Mouse (Mus musculus) limb, embryonic 12.5 days (tissue): Measurements from ENCODE around the gene Wfs1. TPM values are rescaled to one million over a fixed set of nuclear protein-coding genes. Genes with fewer than 3 reads are reported as not detected.

ENCODE experiments used
- ATAC-seq: fragments of 200-750 bp; cut with Nextera tagmentation; 2 replicates; pipeline ENCODE4 v1.8.0; 2017; ENCODE audit warnings: low read depth, moderate TSS enrichment; ENCODE audit not compliant: insufficient number of reproducible peaks, insufficient read depth, low FRiP score, low TSS enrichment
- H3K27ac ChIP-seq: fragments of 300-500 bp; sonication (generic); 2 replicates; pipeline ENCODE4 v1.5.1; 2016; ENCODE audit warnings: mild to moderate bottlenecking, moderate library complexity
- H3K27me3 ChIP-seq: fragments of 300-500 bp; sonication (generic); 2 replicates; pipeline ENCODE4 v1.6.1; 2016; ENCODE audit warnings: mild to moderate bottlenecking, moderate library complexity
- H3K36me3 ChIP-seq: fragments of 300-500 bp; sonication (generic); 2 replicates; pipeline ENCODE4 v1.6.1; 2016; ENCODE audit warnings: mild to moderate bottlenecking, moderate library complexity
- H3K4me1 ChIP-seq: fragments of 300-500 bp; sonication (generic); replicated peaks from 2 replicates; pipeline ENCODE4 v1.6.1; 2016
- H3K4me2 ChIP-seq: fragments of 300-500 bp; sonication (generic); 2 replicates; pipeline ENCODE4 v1.6.1; 2016; ENCODE audit warnings: mild to moderate bottlenecking, moderate library complexity
- H3K4me3 ChIP-seq: fragments of 300-500 bp; sonication (generic); replicated peaks from 2 replicates; pipeline ENCODE4 v1.5.1; 2016; ENCODE audit warnings: mild to moderate bottlenecking
- H3K9ac ChIP-seq: fragments of 300-500 bp; sonication (generic); replicated peaks from 2 replicates; pipeline ENCODE4 v1.6.1; 2016; ENCODE audit warnings: mild to moderate bottlenecking, moderate library complexity
- H3K9me3 ChIP-seq: fragments of 300-500 bp; sonication (generic); 2 replicates; pipeline ENCODE4 v1.6.1; 2016; ENCODE audit warnings: mild to moderate bottlenecking, moderate library complexity
- WGBS: fragments of 180-500 bp; shearing (Covaris S2); methylation state at CpG from one replicate; pipeline ENCODE4 v1.1.7; 2016; 5-methylcytosine and 5-hydroxymethylcytosine counted together
- polyA plus RNA-seq: library from polyadenylated mRNA; unstranded; fragments of >200 nt; fragmentation: Nextera tagmentation; extraction: Ambion mirVana; gene quantifications from 2 replicates; pipeline ENCODE4 v1.2.1, GENCODE M21; 2016

Gene Wfs1
- polyA plus RNA-seq, 1 experiment from 2014 or later: 7.5 TPM

DNA sequence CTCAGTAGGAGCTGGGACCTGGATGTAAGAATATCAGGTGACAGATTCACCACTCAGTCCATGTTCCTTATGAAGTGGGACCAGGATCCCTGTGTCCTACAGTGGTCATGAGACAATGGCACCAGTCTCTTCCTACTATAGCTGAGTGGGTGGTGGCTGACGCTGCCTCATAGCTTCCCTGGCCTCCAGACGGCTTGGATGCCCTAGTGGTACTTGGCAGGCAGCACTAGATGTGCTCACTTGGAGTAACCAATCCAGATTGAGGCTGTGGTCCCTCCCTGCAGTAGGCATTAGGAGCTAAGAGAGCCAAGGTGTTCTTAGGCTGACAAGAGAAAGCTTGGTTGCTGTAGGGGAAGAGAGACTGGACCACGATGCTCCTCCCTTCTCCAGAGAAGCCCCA, 59.6 kb downstream of the Wfs1 start:
- 76% methylated on average over 3 of the region's 3 CpGs for WGBS
- H3K27me3 ChIP-seq: 0 out of 2 replicates have a peak, but pooled peaks cover 11% of the 10 kb centered on the region
- no peaks in the 10 kb centered on the region for H3K9me3 ChIP-seq
- H3K4me2 ChIP-seq: no peak overlapping the region
- H3K36me3 ChIP-seq: no peaks in the 10 kb centered on the region
- no peak overlapping the region for H3K9ac ChIP-seq
- no peak overlapping the region for H3K27ac ChIP-seq
- H3K4me3 ChIP-seq: no peak overlapping the region
- peaks cover 13% of the 10 kb centered on the region for H3K4me1 ChIP-seq
- ATAC-seq: no peak

DNA sequence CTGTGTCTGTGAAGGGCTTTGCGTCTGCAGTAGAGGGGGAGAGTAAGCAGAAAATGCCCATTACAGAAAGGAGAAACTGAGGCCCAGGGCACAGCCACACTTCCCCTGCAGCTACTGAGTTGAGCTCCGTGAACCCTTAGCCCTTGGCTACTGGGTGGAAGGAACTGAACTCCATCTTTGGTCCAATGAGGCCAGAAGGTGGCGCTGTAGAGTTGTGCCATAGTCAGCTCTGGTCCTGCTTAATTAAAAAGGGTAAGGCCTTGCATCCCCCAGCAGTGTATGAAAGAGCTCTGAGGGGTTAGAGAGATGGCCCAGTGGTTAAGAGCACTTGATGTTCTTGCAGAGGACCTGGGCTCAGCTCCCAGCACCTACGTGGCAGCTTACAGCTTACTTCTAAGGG, 60.3 kb downstream of the Wfs1 start:
- Histone ChIP-seq H3K4me3 (no peak overlapping the region), H3K9me3 (no peaks in the 10 kb centered on the region), H3K36me3 (no peaks in the 10 kb centered on the region), H3K4me2 (no peak overlapping the region), H3K27me3 (0 out of 2 replicates have a peak, but pooled peaks cover 11% of the 10 kb centered on the region), H3K9ac (no peak overlapping the region), H3K4me1 (peaks cover 6% of the 10 kb centered on the region), H3K27ac (no peak overlapping the region)
- WGBS: 53% methylated on average over 4 of the region's 4 CpGs
- no peak for ATAC-seq

DNA sequence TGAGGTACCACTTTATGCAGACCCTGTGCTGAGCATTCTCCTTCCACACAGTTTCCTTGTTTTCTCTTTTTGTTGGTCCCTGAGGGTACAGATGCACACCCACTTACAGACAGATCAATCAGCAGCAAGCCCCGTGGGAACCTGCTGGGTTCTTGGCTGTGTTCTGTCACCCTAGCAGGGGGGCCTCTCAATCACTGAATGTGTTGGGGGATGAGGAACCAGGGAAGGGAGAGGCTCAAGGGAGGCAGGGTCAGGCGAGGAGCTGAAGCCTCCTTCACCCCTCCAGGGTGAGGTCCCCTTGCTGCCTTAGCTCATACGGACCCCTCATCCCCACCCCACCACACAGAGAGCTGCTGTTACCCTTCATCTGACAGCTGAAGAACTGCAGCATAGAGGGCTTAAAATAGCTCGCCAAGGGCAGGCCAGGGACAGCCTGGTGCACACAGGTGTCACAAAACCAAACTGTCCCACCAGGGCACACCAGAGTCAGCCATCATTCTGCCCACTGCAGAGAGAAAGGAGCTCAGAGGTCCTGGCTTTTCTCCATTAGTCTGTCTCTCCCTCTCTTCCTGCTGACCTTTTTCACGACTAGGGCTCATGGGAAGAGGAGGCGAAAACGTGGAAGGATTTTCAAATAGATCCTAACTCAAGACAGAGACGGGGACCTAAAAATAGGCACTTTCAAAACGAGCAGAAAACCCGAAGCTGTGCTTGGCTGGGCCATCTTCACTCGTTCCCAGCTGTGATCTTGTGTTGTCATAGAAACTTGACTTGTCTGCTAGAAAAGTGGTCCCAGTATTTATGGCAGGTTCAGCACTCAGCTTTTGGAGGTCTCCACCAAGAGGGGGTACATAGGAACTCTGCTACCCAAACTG, 64.9 kb downstream of the Wfs1 start:
- no peak for ATAC-seq
- H3K9ac ChIP-seq: no peak overlapping the region
- H3K4me3 ChIP-seq: no peak overlapping the region
- no peaks in the 10 kb centered on the region for H3K9me3 ChIP-seq
- no peak overlapping the region for H3K27ac ChIP-seq
- H3K4me1 ChIP-seq: 0 out of 2 replicates have a peak, but pooled peaks cover 4% of the 10 kb centered on the region
- peaks cover 17% of the 10 kb centered on the region; the same call in 1 of the 2 replicates for H3K27me3 ChIP-seq
- WGBS: 48% methylated on average over 11 of the region's 11 CpGs
- no peak overlapping the region for H3K4me2 ChIP-seq
- H3K36me3 ChIP-seq: no peaks in the 10 kb centered on the region

DNA sequence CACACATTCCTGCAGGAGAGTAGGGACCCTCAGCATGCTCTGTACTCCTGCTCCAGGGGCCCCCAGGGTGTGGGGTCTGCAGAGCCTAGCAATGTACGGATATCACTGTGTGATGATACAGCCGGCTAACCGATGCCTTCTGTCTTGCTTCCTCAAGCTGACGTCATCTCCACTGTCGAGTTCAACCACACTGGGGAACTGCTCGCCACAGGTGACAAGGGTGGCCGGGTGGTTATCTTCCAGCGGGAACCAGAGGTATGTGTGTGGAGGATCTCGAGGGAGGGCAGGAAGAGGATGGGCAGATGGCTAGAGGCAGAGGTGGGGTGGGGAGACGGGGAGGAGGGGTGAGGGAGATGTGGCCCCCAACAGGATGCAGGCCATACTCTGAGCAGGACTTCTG, 66.2 kb downstream of the Wfs1 start:
- Histone ChIP-seq H3K27ac (no peak overlapping the region), H3K4me3 (no peak overlapping the region), H3K9ac (no peak overlapping the region), H3K36me3 (no peaks in the 10 kb centered on the region), H3K4me2 (no peak overlapping the region), H3K4me1 (0 out of 2 replicates have a peak, but pooled peaks cover 9% of the 10 kb centered on the region), H3K9me3 (no peaks in the 10 kb centered on the region), H3K27me3 (peaks cover 20% of the 10 kb centered on the region; the same call in 1 of the 2 replicates)
- WGBS: 75% methylated on average over 10 of the region's 10 CpGs
- ATAC-seq: no peak

DNA sequence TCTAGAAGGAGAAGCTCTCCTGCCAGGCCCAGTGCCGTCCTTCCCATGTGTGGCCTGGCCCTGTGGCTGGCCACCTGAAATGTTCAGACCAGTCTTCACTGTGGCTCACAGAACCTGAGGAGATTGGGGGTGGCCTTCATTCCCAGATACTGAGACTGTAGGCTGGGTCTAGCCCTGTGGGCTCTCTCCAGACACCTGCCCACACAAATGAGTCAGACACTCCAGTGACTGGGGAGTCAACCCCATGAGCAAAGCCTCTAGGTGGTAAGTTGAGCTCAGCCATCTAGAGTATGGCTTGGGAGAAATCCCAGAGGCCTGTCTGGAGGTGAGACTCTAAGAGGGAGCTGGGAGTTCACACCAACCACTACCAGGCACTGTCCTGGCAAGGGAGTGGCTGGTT, 67.1 kb downstream of the Wfs1 start:
- no peak overlapping the region for H3K9ac ChIP-seq
- 0 out of 2 replicates have a peak, but pooled peaks cover 9% of the 10 kb centered on the region for H3K4me1 ChIP-seq
- no peak overlapping the region for H3K27ac ChIP-seq
- 83% methylated on average over 1 of the region's 1 CpGs for WGBS
- H3K4me3 ChIP-seq: no peak overlapping the region
- peaks cover 22% of the 10 kb centered on the region; the same call in 1 of the 2 replicates for H3K27me3 ChIP-seq
- H3K4me2 ChIP-seq: no peak overlapping the region
- ATAC-seq: no peak
- H3K36me3 ChIP-seq: no peaks in the 10 kb centered on the region
- no peaks in the 10 kb centered on the region for H3K9me3 ChIP-seq

DNA sequence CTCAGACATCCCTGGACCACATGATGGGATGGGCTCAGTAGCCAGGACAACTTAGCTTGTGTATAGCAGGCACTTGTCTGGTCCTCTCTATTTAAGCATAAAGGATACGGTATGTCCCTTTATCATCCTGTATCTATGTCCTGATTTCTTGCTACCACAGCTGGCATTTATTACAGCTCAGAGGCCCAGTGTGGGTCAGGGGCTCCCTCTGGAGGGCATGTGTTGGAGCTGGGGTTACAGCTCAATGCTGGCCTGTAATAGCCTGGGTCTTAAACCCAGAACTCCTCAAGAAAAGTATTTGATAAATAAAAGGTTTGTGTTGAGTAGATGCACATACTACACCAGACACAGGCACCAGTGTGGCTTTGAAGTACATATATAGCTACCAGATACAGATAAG, 68.9 kb downstream of the Wfs1 start:
- peaks cover 16% of the 10 kb centered on the region; the same call in 1 of the 2 replicates for H3K27me3 ChIP-seq
- 0 out of 2 replicates have a peak, but pooled peaks cover 9% of the 10 kb centered on the region for H3K4me1 ChIP-seq
- 31% methylated on average over 1 of the region's 1 CpGs for WGBS
- H3K9me3 ChIP-seq: no peaks in the 10 kb centered on the region
- no peak overlapping the region for H3K4me2 ChIP-seq
- H3K9ac ChIP-seq: no peak overlapping the region
- H3K4me3 ChIP-seq: no peak overlapping the region
- H3K36me3 ChIP-seq: no peaks in the 10 kb centered on the region
- ATAC-seq: no peak
- H3K27ac ChIP-seq: no peak overlapping the region

DNA sequence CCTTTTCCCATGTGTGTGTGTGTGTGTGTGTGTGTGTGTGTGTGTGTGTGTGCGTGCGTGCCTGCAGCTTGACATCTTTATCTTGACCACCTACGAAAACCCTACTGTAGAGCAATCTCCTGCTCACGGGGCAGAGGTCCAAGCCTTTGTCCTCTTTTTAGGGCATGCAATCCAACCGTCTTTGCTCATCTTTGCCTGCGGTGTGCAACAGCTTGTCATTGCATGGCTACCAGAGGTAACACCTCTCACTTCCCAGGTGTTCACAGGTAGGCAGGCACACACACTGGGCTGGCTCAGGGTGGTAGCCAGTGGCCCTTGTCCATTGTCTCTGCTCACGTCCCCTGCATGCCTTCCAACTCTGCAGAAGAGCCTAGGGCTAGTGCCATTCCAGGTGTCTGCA, 71.0 kb downstream of the Wfs1 start:
- H3K4me2 ChIP-seq: no peak overlapping the region
- H3K4me1 ChIP-seq: 0 out of 2 replicates have a peak, but pooled peaks cover 11% of the 10 kb centered on the region
- peaks cover 14% of the 10 kb centered on the region; the same call in 1 of the 2 replicates for H3K27me3 ChIP-seq
- no peak overlapping the region for H3K4me3 ChIP-seq
- H3K9ac ChIP-seq: no peak overlapping the region
- no peaks in the 10 kb centered on the region for H3K9me3 ChIP-seq
- H3K36me3 ChIP-seq: no peaks in the 10 kb centered on the region
- no peak for ATAC-seq
- WGBS: 77% methylated on average over 7 of the region's 7 CpGs
- H3K27ac ChIP-seq: no peak overlapping the region

DNA sequence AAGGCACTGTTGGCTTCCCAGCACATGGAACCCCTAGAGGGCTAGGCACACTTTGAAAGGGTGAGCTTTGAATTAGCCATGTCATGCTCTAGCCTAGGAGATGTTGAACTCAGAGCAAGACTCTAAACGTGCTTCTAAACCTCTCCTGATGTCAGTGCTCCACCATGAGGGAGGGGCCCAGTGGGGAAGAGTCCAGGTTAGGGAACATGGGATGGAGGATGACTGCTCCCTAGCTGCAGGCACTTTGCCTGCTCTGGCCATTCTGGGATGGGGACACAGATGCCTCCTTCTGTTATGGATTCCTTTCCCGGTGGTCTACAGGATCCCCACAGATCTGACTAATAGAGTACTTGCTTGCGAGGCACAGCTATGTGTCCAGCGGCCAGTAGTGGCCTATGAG, 71.8 kb downstream of the Wfs1 start:
- Histone ChIP-seq H3K4me2 (no peak overlapping the region), H3K4me3 (no peak overlapping the region), H3K9me3 (no peaks in the 10 kb centered on the region), H3K36me3 (no peaks in the 10 kb centered on the region), H3K27ac (no peak overlapping the region), H3K4me1 (0 out of 2 replicates have a peak, but pooled peaks cover 12% of the 10 kb centered on the region), H3K9ac (no peak overlapping the region), H3K27me3 (peaks cover 15% of the 10 kb centered on the region)
- no peak for ATAC-seq
- WGBS: 82% methylated on average over 4 of the region's 4 CpGs

DNA sequence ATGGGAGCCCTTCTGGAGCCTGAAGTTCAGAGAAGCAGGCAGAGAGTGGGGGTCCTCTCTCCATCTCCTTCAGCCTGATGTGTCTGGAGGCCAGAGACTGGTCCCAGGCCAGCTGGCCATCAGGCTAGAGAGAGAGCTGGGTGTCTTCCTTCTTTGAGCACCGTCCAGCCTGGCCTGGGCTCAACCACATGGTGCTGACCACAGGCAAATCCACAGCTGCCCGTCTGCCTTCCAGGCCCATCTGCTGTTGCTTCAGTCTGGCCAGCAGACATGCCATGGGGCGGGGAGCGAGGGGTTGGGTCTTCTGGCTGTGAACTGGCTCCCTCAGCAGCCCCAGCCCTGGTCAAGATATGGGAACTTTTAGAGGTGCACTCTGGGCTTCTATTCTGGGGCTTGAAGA, 72.4 kb downstream of the Wfs1 start:
- no peak for ATAC-seq
- 88% methylated on average over 4 of the region's 4 CpGs for WGBS
- Histone ChIP-seq H3K36me3 (no peaks in the 10 kb centered on the region), H3K4me3 (no peak overlapping the region), H3K9me3 (no peaks in the 10 kb centered on the region), H3K27ac (no peak overlapping the region), H3K9ac (no peak overlapping the region), H3K4me2 (no peak overlapping the region), H3K4me1 (0 out of 2 replicates have a peak, but pooled peaks cover 12% of the 10 kb centered on the region), H3K27me3 (peaks cover 21% of the 10 kb centered on the region)
